Mouse (Mus musculus) small intestine, adult 2 months (tissue): ENCODE measurements at regions not wholly inside any gene's neighbourhood (a gene's known extent, or its start where the extent isn't known, plus 50 kb on each side); places are given as distances from the start of the nearest gene placed in this dataset.

Experiments used
- CTCF ChIP-seq: fragments of 200-500 bp; IDR thresholded peaks from 2 replicates; pipeline ENCODE4 v1.5.1; 2012; ENCODE audit warnings: low read depth, mild to moderate bottlenecking, control low read depth, inconsistent platforms, low read length, moderate library complexity, mixed read lengths; ENCODE audit not compliant: insufficient replicate concordance, insufficient read length; ENCODE audit errors: extremely low read depth
- POLR2A ChIP-seq: fragments of 200-500 bp; IDR thresholded peaks from 2 replicates; pipeline ENCODE4 v1.6.1; 2012; ENCODE audit warnings: low read depth, mild to moderate bottlenecking, control low read depth, inconsistent platforms, low read length, moderate library complexity

- TF ChIP-seq CTCF (no peak), POLR2A (no peak)
Measured at GRCm38 (mm10) chr2:74178106-74178505, 267.0 kb upstream of the Atp5g3 start.
